Mouse (Mus musculus) lung, postnatal 10 days (tissue): ENCODE data around the gene Arglu1.
A peak's percentile ranks its signal among the peaks of the same experiment; 100 is the strongest.

Source experiments
- DNase-seq: peaks from one replicate; pipeline ENCODE4 v3.0.0; 2021

The Arglu1 gene

DNA sequence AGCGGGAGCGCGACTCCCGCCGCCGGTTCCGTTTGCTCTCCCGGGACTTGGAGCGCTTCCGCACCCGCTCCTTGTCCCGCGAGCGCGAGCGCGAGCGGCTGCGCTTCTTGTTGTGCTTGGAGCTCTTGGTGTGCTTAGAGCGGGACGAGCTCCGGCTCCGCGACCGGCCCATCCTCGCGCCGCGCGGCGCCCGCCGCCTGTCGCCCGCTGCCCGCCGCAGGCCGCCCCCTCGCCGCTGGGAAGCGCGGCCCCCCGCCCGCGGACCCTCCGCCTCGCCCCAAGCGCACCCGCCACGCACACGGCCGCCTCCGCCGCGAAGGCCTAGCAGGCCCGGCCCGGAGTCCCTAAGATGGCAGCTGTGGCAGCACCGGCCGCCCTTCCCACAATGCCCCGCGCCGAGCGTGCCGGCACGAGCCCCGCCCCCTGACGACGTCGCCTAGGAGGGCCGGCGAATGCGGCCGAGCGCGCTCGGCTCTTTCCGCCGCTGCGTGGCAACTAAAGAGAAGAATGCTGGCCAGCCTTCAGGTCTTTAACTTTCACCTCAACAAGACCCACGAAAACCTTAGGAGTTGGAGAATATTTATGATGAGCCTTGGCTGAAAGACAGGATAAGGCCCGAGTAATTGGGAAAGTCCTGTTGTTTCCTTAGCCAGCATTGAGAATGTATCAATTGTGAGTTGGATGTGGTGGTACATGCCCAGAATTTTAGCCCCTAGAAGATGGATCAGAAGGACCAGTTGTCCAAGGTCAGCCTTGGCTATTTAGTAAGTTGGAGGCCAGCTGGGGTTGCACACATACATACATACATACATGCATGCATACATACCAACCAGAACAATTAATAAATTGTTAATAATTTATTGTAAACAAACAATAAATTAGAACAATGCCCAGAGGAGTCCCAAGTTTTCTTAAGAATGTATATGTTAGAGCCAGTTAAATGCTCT is at the start of gene Arglu1:
TSS of gene Arglu1 (minus strand) at position 376 of the 947 bp plus-strand sequence.
- peak; percentile 98 for DNase-seq

- peak; percentile 29 for DNase-seq
Measured at GRCm38 (mm10) chr8:8737271-8737670, 47.0 kb upstream of the Arglu1 start.

DNA sequence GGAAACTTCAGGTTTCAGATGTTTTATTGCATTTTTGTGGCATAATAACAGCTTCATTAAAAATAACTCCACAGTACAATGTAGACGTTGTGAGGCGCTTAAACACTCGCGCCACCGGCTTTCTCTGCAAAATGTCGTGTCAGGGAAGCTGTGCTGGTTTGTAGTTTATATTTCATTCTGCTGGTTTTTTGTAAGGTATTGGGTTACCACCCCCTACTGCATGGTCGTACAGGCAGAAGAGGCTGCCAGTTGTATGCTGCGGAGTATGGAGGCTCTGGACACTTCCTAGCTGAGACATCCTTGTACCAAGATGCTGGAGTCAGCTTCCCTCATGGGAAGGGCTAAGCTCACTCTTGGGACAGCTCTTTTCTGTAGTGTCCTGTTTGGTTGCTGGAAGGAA is 46.5 kb upstream of the Arglu1 start:
- no peak for DNase-seq

- DNase-seq: peak; percentile 42
Measured at GRCm38 (mm10) chr8:8733804-8734203, 43.5 kb upstream of the Arglu1 start.

DNA sequence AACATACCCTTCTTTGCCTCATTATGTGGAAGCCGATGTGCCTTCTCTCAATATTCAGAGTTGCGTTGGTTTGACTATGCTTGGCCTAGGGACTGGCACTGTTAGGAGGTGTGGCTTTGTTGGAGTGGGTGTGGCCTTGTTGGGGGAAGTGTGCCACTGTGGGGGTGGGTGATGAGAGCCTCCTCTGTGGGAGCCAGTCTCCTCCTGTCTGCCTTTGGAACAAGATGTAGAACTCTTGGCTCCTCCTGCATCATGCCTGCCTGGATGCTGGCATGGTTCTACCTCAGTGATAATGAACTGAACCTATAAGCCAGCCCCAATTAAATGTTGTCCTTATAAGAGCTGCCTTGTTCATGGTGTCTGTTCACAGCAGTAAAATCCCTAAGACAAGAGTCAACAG is 38.3 kb upstream of the Arglu1 start:
- DNase-seq: no peak

DNA sequence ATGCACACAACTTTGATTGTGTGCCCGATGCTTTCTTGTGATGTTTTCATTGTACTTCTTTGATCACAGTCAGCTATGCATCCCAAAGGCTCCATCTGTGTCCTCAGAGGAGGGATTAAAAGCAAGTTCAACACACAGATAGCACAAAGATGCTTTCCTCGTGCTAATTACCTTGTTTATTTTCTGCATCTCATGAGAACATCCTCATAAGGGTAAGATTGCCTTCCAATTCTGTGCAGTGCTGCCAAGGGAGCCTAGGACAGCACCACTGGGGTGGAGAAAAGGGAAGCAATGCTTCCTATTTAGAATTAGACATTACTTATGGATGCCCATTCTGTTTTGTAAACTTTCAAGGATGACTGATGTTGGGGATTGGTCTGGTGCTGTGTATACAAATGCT is 36.2 kb upstream of the Arglu1 start:
- DNase-seq: no peak

DNA sequence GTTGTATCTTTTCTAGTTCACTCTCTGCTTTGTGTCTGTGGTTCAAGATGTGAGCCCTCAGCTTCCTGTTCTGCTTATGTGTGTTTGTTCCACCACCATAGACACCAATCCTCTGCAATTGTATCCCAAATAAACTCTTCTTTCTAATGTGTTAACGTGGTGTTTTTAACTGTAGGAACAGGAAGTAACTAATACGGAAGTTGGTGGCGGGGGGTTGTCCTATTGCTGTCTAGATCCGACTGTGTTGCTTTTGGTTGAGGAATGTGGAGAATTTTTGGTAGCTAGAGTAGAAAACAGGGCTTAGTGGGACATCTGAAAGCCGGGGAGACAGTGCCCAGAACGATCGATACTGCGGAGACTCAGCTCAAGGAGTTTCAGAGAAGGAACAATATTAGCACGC is 14.5 kb upstream of the Arglu1 start:
- DNase-seq: no peak

- DNase-seq: no peak
Measured at GRCm38 (mm10) chr8:8703668-8704067, 13.3 kb upstream of the Arglu1 start.

DNA sequence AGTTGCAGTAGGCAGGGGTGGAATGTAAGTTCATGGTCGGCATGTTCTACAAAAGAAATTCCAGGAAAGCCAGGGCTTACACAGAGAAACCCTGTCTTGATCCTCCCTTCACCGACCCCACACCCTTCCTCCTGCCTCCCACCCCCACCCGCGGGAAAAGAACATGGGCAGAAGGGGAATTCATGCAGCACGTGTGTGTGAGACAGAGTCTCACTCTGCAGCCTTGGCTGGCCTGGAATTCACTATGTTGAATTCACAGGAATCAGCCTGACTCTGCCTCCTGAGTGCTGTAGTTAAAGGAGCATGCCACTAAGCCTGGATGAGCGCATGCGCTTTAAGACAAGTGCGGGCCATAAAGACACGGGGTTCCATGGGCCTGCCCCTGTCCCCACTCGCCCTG is 10.5 kb upstream of the Arglu1 start:
- no peak for DNase-seq

DNA sequence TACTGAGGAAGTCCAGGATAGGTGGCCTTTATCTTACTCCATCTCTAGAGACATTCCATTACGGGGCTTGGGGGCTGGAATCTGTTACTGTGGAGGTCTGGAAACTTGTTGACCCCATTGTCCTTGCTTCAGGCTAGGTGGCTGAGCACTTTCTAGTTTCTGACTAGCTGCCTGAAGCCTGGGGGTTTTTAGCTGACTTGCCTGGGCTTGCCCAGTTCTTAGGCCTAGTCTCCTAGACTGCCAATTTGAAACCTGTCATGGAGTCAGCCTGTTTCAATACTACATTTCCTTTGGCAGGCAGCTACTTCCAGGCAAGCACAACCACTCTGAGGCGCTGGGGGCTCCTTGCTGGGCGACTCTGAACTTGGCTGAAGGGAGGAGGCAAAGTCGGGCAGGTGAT is 9.9 kb upstream of the Arglu1 start:
- DNase-seq: no peak

GRCm38 (mm10) chr8:8689454-8690145 is 721 bp downstream of the Arglu1 start:
- peak; percentile 80 for DNase-seq

DNA sequence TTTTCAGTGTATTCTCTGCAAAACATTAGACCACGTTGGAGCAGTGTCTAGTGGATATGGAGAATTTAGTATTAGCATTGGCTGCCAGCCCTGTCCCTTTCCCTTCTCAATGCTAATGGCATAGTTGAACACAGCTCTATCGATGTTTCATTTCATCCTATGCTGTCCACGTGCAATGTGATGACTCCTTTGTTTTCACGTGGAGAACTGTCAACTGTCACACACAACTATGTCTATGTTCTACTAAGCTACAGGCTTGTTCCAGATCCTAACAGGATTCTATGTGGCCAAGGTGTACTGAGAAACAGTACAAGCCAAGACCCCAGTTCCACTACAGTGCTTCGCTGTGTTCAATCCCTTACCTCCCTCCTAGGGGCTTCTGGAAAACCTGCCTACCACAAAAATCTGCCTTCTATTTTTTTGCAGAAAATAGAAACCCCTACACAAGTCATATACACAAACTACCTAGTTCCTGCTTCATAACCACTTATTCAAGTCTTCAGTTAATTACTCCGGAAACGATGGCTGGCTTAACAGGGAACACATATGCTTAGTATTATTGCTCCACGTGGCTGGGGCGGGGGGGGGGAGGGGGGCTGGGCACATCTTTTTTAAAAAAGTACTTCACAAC is 1.4 kb downstream of the Arglu1 start:
- no peak for DNase-seq

- no peak for DNase-seq
Measured at GRCm38 (mm10) chr8:8685517-8685916, 4.8 kb downstream of the Arglu1 start.

- DNase-seq: no peak
Measured at GRCm38 (mm10) chr8:8682697-8683096, 7.6 kb downstream of the Arglu1 start.

DNA sequence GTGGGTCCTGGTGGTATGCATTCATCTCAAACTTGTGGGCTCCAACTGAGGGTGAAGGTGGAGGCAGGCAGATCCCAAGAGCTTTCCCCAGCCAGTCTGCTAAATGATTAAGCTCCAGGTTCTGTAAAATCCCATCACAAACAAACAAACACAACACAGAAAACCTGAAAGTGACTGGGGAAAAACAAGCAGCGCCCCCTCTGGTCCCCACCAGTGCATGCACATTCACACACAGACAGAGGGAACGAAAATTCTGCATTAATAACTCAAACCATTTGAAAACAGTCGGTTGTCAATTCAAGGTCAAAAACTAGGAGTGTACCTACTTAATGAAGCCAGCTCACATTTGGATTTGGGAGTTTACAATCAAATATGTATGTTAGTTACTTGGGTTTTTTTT is 12.1 kb downstream of the Arglu1 start:
- no peak for DNase-seq

DNA sequence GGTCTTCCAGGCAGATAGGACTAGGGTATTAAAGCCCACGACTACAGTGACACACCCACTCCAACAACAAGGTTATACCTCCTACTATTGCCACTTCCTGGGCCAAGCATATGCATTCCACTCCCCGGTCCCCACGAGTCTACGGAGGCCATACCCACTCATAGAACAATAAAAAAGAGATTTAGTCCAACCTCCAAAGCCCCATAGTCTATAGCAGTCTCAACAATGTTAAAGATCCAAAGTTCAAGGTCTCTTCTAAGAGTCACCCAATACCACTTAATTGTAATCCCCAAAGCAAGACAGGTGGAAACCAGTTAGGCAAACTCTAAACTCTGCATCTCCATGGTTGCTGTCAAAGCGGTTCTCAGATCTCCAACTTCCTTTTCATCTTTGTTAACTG is 15.5 kb downstream of the Arglu1 start:
- DNase-seq: no peak

GRCm38 (mm10) chr8:8661759-8662138 is 28.6 kb downstream of the Arglu1 start:
- DNase-seq: peak; percentile 94

DNA sequence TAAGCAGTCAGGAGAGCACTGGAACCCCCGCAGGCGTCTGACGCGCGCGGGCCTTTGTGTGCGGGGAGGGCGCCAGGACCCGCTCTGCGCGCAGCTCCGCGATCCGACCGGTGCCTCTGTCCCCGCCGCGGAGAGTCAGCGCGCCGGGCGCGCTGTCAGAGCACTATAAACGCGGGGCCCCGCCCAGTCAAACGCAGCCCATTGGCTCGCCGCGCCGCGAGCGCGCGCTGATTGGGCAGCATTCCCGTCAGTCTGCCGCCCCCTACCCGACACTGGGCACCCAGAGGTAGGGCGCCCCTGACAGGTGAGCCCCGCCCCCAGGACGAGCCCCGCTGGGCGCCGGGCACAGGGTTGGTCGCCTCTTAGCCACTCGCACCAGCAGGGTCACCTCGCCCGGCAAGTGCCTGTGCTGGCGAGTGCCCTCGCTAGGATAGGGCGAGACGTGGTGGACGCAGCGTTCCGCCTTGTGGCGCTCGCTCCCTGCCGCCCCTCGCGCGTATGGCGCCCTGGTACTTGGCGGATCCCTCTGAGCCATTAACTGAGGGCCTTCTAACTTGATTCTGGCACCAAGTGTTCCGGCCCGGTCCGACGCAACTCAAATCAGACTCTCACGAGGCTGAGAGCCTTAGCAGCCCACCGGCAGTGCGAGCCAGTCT is 29.1 kb downstream of the Arglu1 start, which contains the start of gene Efnb2:
TSS of gene Efnb2 (minus strand) at position 140 of the 656 bp plus-strand sequence.
- DNase-seq: peak; percentile 96

- no peak for DNase-seq
Measured at GRCm38 (mm10) chr8:8660307-8661098, 29.8 kb downstream of the Arglu1 start.

- DNase-seq: peak; percentile 41
Measured at GRCm38 (mm10) chr8:8659503-8660306, 30.6 kb downstream of the Arglu1 start.
